Mouse (Mus musculus): Measurements from ENCODE around the gene Grid2ip. TPM values are rescaled to one million over a fixed set of nuclear protein-coding genes. Genes with fewer than 3 reads are reported as not detected.

Grid2ip gene
- 0.25 and 0.60 TPM in 2 replicates for polyA plus RNA-seq (2014; fragmentation: Nextera tagmentation; extraction: Ambion mirVana)

DNA sequence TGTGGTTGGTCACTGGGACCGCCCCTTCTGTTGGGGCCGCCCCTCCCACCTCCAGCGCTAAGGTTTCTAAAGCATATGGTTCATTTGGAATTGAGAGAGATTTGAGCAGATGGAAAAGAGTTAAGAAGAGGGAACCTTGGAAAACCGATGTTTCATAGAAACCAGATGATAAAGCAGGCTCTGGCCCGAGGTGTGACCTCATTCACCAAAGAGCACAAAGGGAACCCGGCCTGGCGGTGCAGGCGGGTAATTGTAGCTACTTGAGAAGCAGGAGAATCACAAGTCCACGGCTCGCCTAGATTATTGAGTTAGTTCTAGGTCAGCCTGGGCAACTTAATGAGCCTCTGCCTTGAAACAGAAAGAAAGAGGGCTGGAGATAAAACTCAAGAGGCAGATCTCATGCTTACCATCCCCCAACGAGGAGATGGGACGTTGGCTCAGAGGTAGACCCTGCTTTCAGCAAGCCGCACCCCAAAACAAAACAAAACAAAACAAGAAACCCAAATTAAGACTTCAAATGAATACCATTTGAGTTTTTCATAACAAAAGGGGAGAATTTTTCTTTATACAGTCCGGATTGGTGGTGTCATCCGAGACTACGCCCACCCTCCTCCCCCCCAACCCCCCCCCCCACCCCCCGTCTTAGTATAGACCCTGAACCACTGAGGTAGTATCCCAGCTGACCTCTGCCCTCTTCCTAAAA, at the start of gene Grid2ip:
Gene Grid2ip (plus strand): TSS at position 653 of the 703 bp plus-strand sequence.
- peak within 1 kb of the TSS; percentile 19 for H3K4me3 ChIP-seq (replicated peaks; ENCODE audit: low read length)
- no peaks in the 10 kb centered on the region for H3K36me3 ChIP-seq (replicated peaks; ENCODE audit: control insufficient read depth, insufficient read depth)
- peaks cover 21% of the 10 kb centered on the region for H3K27me3 ChIP-seq (ENCODE audit: control insufficient read depth, insufficient read depth, low read length)
- 0 out of 2 replicates have a peak, but pooled peaks cover 7% of the 10 kb centered on the region for H3K4me1 ChIP-seq (replicated peaks; ENCODE audit: control insufficient read depth, insufficient read depth, low read length)
- H3K27ac ChIP-seq = no peak within 1 kb of the TSS
- H3K9me3 ChIP-seq (ENCODE audit: control insufficient read depth, low read length) = peaks cover 5% of the 10 kb centered on the region; the same call in 1 of the 2 replicates
- no peak for ATAC-seq (ENCODE audit: low FRiP score)
- DNase-seq (ENCODE audit: low spot score) = no peak
- 22% methylated on average over 17 of the region's 17 CpGs for WGBS
- peak within 1 kb of the TSS; percentile 46 for H3K4me2 ChIP-seq (replicated peaks)
- H3K9ac ChIP-seq = peak within 1 kb of the TSS; percentile 44

GRCm38 (mm10) chr5:143308825-143309224, 48.3 kb upstream of the Grid2ip start:
- Histone ChIP-seq H3K4me3 (replicated peaks; ENCODE audit: low read length) (no peak overlapping the region), H3K36me3 (replicated peaks; ENCODE audit: control insufficient read depth, insufficient read depth) (peaks cover 85% of the 10 kb centered on the region), H3K27me3 (ENCODE audit: control insufficient read depth, insufficient read depth, low read length) (no peaks in the 10 kb centered on the region), H3K9ac (no peak overlapping the region), H3K27ac (no peak overlapping the region), H3K4me1 (replicated peaks; ENCODE audit: control insufficient read depth, insufficient read depth, low read length) (peaks cover 11% of the 10 kb centered on the region), H3K9me3 (ENCODE audit: control insufficient read depth, low read length) (no peaks in the 10 kb centered on the region), H3K4me2 (replicated peaks) (no peak overlapping the region)
- no peak for DNase-seq (ENCODE audit: low spot score)
- WGBS = 92% methylated on average over 5 of the region's 5 CpGs
- ATAC-seq (ENCODE audit: low FRiP score) = no peak

- WGBS = 97% methylated on average over 7 of the region's 7 CpGs
- Histone ChIP-seq H3K36me3 (replicated peaks; ENCODE audit: control insufficient read depth, insufficient read depth) (peaks cover 77% of the 10 kb centered on the region), H3K4me1 (replicated peaks; ENCODE audit: control insufficient read depth, insufficient read depth, low read length) (peaks cover 13% of the 10 kb centered on the region), H3K4me2 (replicated peaks) (no peak overlapping the region), H3K9me3 (ENCODE audit: control insufficient read depth, low read length) (no peaks in the 10 kb centered on the region), H3K4me3 (replicated peaks; ENCODE audit: low read length) (no peak overlapping the region), H3K9ac (no peak overlapping the region), H3K27me3 (ENCODE audit: control insufficient read depth, insufficient read depth, low read length) (no peaks in the 10 kb centered on the region), H3K27ac (no peak overlapping the region)
- DNase-seq (ENCODE audit: low spot score) = no peak
- no peak for ATAC-seq (ENCODE audit: low FRiP score)
These were observed 47.2 kb upstream of the Grid2ip start for GRCm38 (mm10) chr5:143309916-143310315.

DNA sequence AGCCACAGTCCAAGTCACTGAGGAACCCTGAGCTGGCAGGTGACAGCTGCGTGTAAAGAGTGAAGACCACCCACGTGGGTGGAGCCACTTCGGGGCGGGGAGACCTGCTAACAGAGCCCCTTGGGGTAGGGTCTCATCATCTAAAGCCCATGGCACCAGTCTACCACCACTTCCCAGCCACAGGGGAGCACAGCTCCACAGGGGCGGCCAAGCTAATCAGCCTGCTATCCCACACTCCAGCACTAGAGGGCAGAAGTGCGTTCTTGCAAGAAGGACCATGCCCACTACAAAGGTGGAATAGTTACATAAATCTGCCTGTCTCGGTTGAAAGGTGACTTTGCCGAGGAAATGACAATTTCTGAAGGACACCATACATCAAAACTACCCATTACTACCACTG, 45.3 kb upstream of the Grid2ip start:
- H3K27ac ChIP-seq = no peak overlapping the region
- H3K4me1 ChIP-seq (replicated peaks; ENCODE audit: control insufficient read depth, insufficient read depth, low read length) = peaks cover 17% of the 10 kb centered on the region
- H3K36me3 ChIP-seq (replicated peaks; ENCODE audit: control insufficient read depth, insufficient read depth) = peaks cover 68% of the 10 kb centered on the region
- H3K4me3 ChIP-seq (replicated peaks; ENCODE audit: low read length) = no peak overlapping the region
- H3K4me2 ChIP-seq (replicated peaks) = no peak overlapping the region
- no peak for ATAC-seq (ENCODE audit: low FRiP score)
- H3K9ac ChIP-seq = no peak overlapping the region
- H3K27me3 ChIP-seq (ENCODE audit: control insufficient read depth, insufficient read depth, low read length) = no peaks in the 10 kb centered on the region
- WGBS = 59% methylated on average over 8 of the region's 8 CpGs
- peak; percentile 77 for DNase-seq (ENCODE audit: low spot score)
- no peaks in the 10 kb centered on the region for H3K9me3 ChIP-seq (ENCODE audit: control insufficient read depth, low read length)

- Histone ChIP-seq H3K9me3 (ENCODE audit: control insufficient read depth, low read length) (no peaks in the 10 kb centered on the region), H3K4me3 (replicated peaks; ENCODE audit: low read length) (peak overlapping the region; percentile 67), H3K27ac (peak overlapping the region; percentile 97), H3K4me1 (replicated peaks; ENCODE audit: control insufficient read depth, insufficient read depth, low read length) (peaks cover 17% of the 10 kb centered on the region), H3K36me3 (replicated peaks; ENCODE audit: control insufficient read depth, insufficient read depth) (peaks cover 67% of the 10 kb centered on the region), H3K4me2 (replicated peaks) (peak overlapping the region; percentile 79), H3K27me3 (ENCODE audit: control insufficient read depth, insufficient read depth, low read length) (no peaks in the 10 kb centered on the region), H3K9ac (peak overlapping the region; percentile 95)
- DNase-seq (ENCODE audit: low spot score) = no peak
- 2% methylated on average over 16 of the region's 16 CpGs for WGBS
- ATAC-seq (ENCODE audit: low FRiP score) = no peak
These were observed 42.9 kb upstream of the Grid2ip start for GRCm38 (mm10) chr5:143314183-143314729.

- Histone ChIP-seq H3K9me3 (ENCODE audit: control insufficient read depth, low read length) (no peaks in the 10 kb centered on the region), H3K4me2 (replicated peaks) (peak within 1 kb of the TSS; percentile 79), H3K4me1 (replicated peaks; ENCODE audit: control insufficient read depth, insufficient read depth, low read length) (peaks cover 17% of the 10 kb centered on the region), H3K4me3 (replicated peaks; ENCODE audit: low read length) (peak within 1 kb of the TSS; percentile 67), H3K36me3 (replicated peaks; ENCODE audit: control insufficient read depth, insufficient read depth) (peaks cover 67% of the 10 kb centered on the region), H3K27ac (peak within 1 kb of the TSS; percentile 97), H3K9ac (peak within 1 kb of the TSS; percentile 95), H3K27me3 (ENCODE audit: control insufficient read depth, insufficient read depth, low read length) (no peaks in the 10 kb centered on the region)
- under 1% methylated on average over 98 of the region's 101 CpGs for WGBS
- DNase-seq (ENCODE audit: low spot score) (peak; percentile 92), ATAC-seq (ENCODE audit: low FRiP score) (peak; percentile 80)
These were observed 42.2 kb upstream of the Grid2ip start, which contains the start of gene E130309D02Rik for GRCm38 (mm10) chr5:143314730-143315513. TSS of gene E130309D02Rik (minus strand) at chr5:143315360.

GRCm38 (mm10) chr5:143315514-143315888, 41.6 kb upstream of the Grid2ip start:
- peak overlapping the region; percentile 67 for H3K4me3 ChIP-seq (replicated peaks; ENCODE audit: low read length)
- H3K9ac ChIP-seq = peak overlapping the region; percentile 95; the same call in 1 of the 2 replicates
- ATAC-seq (ENCODE audit: low FRiP score) (peak; percentile 42; the same call in 1 of the 2 replicates), DNase-seq (ENCODE audit: low spot score) (no peak)
- H3K27ac ChIP-seq = peak overlapping the region; percentile 97; the same call in 1 of the 2 replicates
- H3K4me2 ChIP-seq (replicated peaks) = peak overlapping the region; percentile 79
- H3K4me1 ChIP-seq (replicated peaks; ENCODE audit: control insufficient read depth, insufficient read depth, low read length) = peaks cover 17% of the 10 kb centered on the region
- WGBS = 16% methylated on average over 8 of the region's 8 CpGs
- peaks cover 67% of the 10 kb centered on the region for H3K36me3 ChIP-seq (replicated peaks; ENCODE audit: control insufficient read depth, insufficient read depth)
- H3K9me3 ChIP-seq (ENCODE audit: control insufficient read depth, low read length) = no peaks in the 10 kb centered on the region
- H3K27me3 ChIP-seq (ENCODE audit: control insufficient read depth, insufficient read depth, low read length) = no peaks in the 10 kb centered on the region

GRCm38 (mm10) chr5:143316605-143317287, 40.4 kb upstream of the Grid2ip start:
- H3K4me1 ChIP-seq (replicated peaks; ENCODE audit: control insufficient read depth, insufficient read depth, low read length) = peaks cover 17% of the 10 kb centered on the region
- H3K4me2 ChIP-seq (replicated peaks) = no peak overlapping the region
- no peak overlapping the region for H3K27ac ChIP-seq
- ATAC-seq (ENCODE audit: low FRiP score) (no peak), DNase-seq (ENCODE audit: low spot score) (no peak)
- no peaks in the 10 kb centered on the region for H3K27me3 ChIP-seq (ENCODE audit: control insufficient read depth, insufficient read depth, low read length)
- WGBS = 85% methylated on average over 5 of the region's 5 CpGs
- no peak overlapping the region for H3K9ac ChIP-seq
- no peak overlapping the region for H3K4me3 ChIP-seq (replicated peaks; ENCODE audit: low read length)
- H3K36me3 ChIP-seq (replicated peaks; ENCODE audit: control insufficient read depth, insufficient read depth) = peaks cover 66% of the 10 kb centered on the region
- H3K9me3 ChIP-seq (ENCODE audit: control insufficient read depth, low read length) = no peaks in the 10 kb centered on the region

GRCm38 (mm10) chr5:143317288-143317610, 39.9 kb upstream of the Grid2ip start:
- H3K4me2 ChIP-seq (replicated peaks) = no peak overlapping the region
- H3K27ac ChIP-seq = no peak overlapping the region
- no peak for ATAC-seq (ENCODE audit: low FRiP score)
- 86% methylated on average over 8 of the region's 8 CpGs for WGBS
- no peak overlapping the region for H3K4me3 ChIP-seq (replicated peaks; ENCODE audit: low read length)
- H3K4me1 ChIP-seq (replicated peaks; ENCODE audit: control insufficient read depth, insufficient read depth, low read length) = peaks cover 17% of the 10 kb centered on the region
- H3K9me3 ChIP-seq (ENCODE audit: control insufficient read depth, low read length) = no peaks in the 10 kb centered on the region
- DNase-seq (ENCODE audit: low spot score) = no peak
- peaks cover 66% of the 10 kb centered on the region for H3K36me3 ChIP-seq (replicated peaks; ENCODE audit: control insufficient read depth, insufficient read depth)
- no peaks in the 10 kb centered on the region for H3K27me3 ChIP-seq (ENCODE audit: control insufficient read depth, insufficient read depth, low read length)
- H3K9ac ChIP-seq = no peak overlapping the region
